Mouse (Mus musculus): ENCODE results near the gene Trim9.

DNA sequence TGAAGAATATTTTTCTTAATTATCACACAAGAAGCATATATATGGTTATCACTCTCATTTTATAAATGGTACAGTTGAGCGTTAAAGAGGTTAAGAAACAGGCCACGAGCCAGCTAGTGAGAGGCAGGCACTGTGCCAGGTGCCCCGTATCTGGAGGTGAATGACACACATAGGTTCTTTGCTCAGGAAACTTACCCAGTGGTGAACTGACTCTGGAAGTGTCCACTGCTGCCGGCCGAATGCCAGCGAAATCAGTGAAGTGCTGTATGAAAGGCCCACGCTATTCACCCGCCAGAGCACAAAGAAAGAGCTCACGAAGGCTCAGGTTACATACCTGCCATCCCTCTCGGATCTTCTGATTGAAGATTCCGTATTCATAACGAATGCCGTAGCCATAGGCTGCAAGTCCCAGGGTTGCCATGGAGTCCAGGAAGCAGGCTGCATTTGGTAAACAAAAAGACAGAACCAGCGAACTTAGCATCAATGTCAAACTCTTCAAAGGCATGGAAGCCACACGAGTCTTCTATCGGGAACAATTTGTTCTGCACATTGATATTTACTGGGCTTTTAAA, 131.1 kb downstream of the Trim9 start:
- no peak for TF ChIP-seq POLR2A (IDR thresholded peaks at IDR 0.05; ENCODE audit: low read depth, low read length)
- TF ChIP-seq CTCF (IDR thresholded peaks at IDR 0.05; ENCODE audit: extremely low read depth, insufficient read depth, insufficient read length, insufficient replicate concordance): no peak
